Mouse (Mus musculus) C2C12 (cell line): ENCODE measurements at regions not wholly inside any gene's neighbourhood (a gene's known extent, or its start where the extent isn't known, plus 50 kb on each side); places are given as distances from the start of the nearest gene placed in this dataset.
A peak's percentile ranks its signal among the peaks of the same experiment; 100 is the strongest.

ENCODE experiments used
- H3K27me3 ChIP-seq: one replicate; pipeline ENCODE4 v1.6.1; 2011; ENCODE audit not compliant: control insufficient read depth, insufficient read depth, insufficient read length
- H3K36me3 ChIP-seq: one replicate; pipeline ENCODE4 v1.6.1; 2011; ENCODE audit not compliant: control insufficient read depth, insufficient read depth
- H3K4me3 ChIP-seq: one replicate; pipeline ENCODE4 v1.5.1; 2011; ENCODE audit warnings: mild to moderate bottlenecking, control low read depth; ENCODE audit not compliant: poor library complexity, insufficient read depth, severe bottlenecking
- H3K79me2 ChIP-seq: one replicate; pipeline ENCODE4 v1.6.1; 2011; ENCODE audit not compliant: control insufficient read depth, insufficient read depth
- H3K79me3 ChIP-seq: one replicate; pipeline ENCODE4 v1.6.1; 2011; ENCODE audit warnings: low read depth, control low read depth
- H3ac ChIP-seq: one replicate; pipeline ENCODE3; 2011; ENCODE audit warnings: low read depth; ENCODE audit not compliant: control insufficient read depth, insufficient read length
- CEBPB ChIP-seq: IDR thresholded peaks from one replicate; pipeline ENCODE4 v1.6.1; 2011; ENCODE audit warnings: low read depth, mild to moderate bottlenecking, control low read depth, moderate library complexity
- CTCF ChIP-seq: IDR thresholded peaks from one replicate; pipeline ENCODE4 v1.5.1; 2011; ENCODE audit not compliant: control insufficient read depth, insufficient read depth, insufficient read length
- FOSL1 ChIP-seq: IDR thresholded peaks from one replicate; pipeline ENCODE4 v1.8.0; 2011; ENCODE audit warnings: mild to moderate bottlenecking, low read length; ENCODE audit not compliant: poor library complexity, insufficient read depth, severe bottlenecking
- MAX ChIP-seq: IDR thresholded peaks from one replicate; pipeline ENCODE4 v1.6.1; 2011; ENCODE audit warnings: mild to moderate bottlenecking, control low read depth
- MYOD1 ChIP-seq: IDR thresholded peaks from one replicate; pipeline ENCODE4 v1.6.1; 2011; ENCODE audit warnings: low read depth; ENCODE audit not compliant: control insufficient read depth, insufficient read length
- MYOG ChIP-seq: IDR thresholded peaks from one replicate; pipeline ENCODE4 v1.6.1; 2011; ENCODE audit not compliant: control insufficient read depth, insufficient read length; ENCODE audit errors: extremely low read depth
- USF1 ChIP-seq: IDR thresholded peaks from one replicate; pipeline ENCODE4 v1.6.1; 2011; ENCODE audit warnings: low read depth, mild to moderate bottlenecking, control low read depth, moderate library complexity

DNA sequence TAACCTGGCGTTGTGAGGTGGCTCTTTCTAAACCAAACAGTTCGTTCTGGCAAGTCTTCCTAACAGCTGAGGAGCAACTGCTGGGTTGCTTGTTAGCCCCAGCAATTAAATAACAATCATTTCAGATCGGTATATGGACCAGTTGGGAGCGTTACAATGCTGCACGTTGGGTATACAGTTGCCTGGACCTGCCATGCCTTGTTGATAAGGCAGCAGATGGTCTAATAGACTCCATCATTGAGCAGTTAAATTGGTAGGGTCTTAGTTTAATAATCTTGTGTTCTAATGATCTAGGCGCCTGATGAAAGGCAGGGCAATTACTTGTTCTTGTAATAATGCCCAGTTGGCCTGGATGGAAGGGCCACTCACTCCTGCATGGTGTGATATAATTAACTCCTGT lies 150.1 kb upstream of the Eomes start:
- no peak overlapping the region for H3K4me3 ChIP-seq
- H3K79me2 ChIP-seq: no peaks in the 10 kb centered on the region
- no peaks in the 10 kb centered on the region for H3K36me3 ChIP-seq
- no peaks in the 10 kb centered on the region for H3K79me3 ChIP-seq
- TF ChIP-seq USF1 (no peak), CTCF (no peak), MYOD1 (no peak), MAX (no peak), CEBPB (no peak), FOSL1 (no peak), MYOG (no peak)
- peaks cover 4% of the 10 kb centered on the region for H3K27me3 ChIP-seq
- H3ac ChIP-seq: no peak overlapping the region

GRCm38 (mm10) chr9:118341401-118341800 lies 136.6 kb upstream of the Eomes start:
- Histone ChIP-seq H3K79me2 (no peaks in the 10 kb centered on the region), H3ac (no peak overlapping the region), H3K27me3 (peaks cover 7% of the 10 kb centered on the region), H3K4me3 (no peak overlapping the region), H3K36me3 (no peaks in the 10 kb centered on the region), H3K79me3 (no peaks in the 10 kb centered on the region)
- TF ChIP-seq FOSL1 (no peak), MYOD1 (no peak)

- Histone ChIP-seq H3K27me3 (no peaks in the 10 kb centered on the region), H3K79me3 (no peaks in the 10 kb centered on the region), H3K4me3 (no peak overlapping the region), H3K36me3 (no peaks in the 10 kb centered on the region), H3K79me2 (no peaks in the 10 kb centered on the region), H3ac (no peak overlapping the region)
- no peak for TF ChIP-seq FOSL1
- no peak for TF ChIP-seq USF1
- no peak for TF ChIP-seq MYOG
- no peak for TF ChIP-seq CTCF
- TF ChIP-seq MYOD1: no peak
- no peak for TF ChIP-seq CEBPB
- no peak for TF ChIP-seq MAX
Observed at GRCm38 (mm10) chr9:118354911-118355310, 123.1 kb upstream of the Eomes start.

DNA sequence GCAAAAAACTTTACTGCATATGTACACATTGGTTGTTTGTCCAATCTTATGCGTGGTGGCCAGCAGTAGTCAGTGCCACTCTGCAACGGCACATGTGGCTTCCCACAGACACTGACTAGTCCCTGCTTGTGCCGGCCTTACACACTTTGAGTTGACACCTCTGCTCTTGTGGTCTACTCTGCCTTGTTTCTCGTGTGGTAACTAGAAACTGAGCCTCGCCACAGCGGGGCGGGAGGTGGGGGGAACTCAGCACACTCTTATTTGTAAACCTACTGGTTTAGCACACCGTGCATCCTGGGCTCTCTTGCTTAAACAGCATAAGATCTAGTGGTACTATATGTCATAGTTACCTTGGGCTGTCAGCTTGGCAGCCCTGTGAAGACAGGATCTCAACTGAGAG lies 120.6 kb upstream of the Eomes start:
- TF ChIP-seq CEBPB: no peak
- no peak for TF ChIP-seq MAX
- TF ChIP-seq USF1: no peak
- TF ChIP-seq MYOD1: no peak
- TF ChIP-seq FOSL1: no peak
- no peak for TF ChIP-seq CTCF
- no peak for TF ChIP-seq MYOG
- Histone ChIP-seq H3K79me3 (no peaks in the 10 kb centered on the region), H3K27me3 (no peaks in the 10 kb centered on the region), H3K36me3 (no peaks in the 10 kb centered on the region), H3ac (no peak overlapping the region), H3K4me3 (no peak overlapping the region), H3K79me2 (no peaks in the 10 kb centered on the region)

DNA sequence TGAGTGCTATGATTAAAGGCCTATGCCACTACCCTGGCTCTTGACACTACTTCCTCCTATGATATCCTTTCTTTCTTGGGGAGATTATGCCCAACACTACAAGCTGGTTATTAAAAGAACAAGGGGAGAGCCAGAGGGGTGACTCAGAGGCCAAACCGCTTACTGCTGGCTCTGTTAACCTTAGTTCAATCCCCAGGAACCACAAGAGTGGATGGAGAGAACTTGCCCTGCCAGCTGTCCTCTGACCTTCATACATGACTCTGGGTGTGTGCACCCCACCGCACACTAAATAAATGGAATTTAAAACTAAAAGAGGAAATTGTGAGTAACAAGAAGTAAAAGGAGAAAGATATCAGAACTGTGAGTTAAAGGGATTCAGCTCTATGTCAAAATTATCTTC lies 114.1 kb upstream of the Eomes start:
- Histone ChIP-seq H3K79me3 (no peaks in the 10 kb centered on the region), H3ac (no peak overlapping the region), H3K27me3 (no peaks in the 10 kb centered on the region), H3K36me3 (no peaks in the 10 kb centered on the region), H3K79me2 (no peaks in the 10 kb centered on the region), H3K4me3 (no peak overlapping the region)
- TF ChIP-seq CTCF: no peak
- TF ChIP-seq MYOD1: peak; percentile 45

DNA sequence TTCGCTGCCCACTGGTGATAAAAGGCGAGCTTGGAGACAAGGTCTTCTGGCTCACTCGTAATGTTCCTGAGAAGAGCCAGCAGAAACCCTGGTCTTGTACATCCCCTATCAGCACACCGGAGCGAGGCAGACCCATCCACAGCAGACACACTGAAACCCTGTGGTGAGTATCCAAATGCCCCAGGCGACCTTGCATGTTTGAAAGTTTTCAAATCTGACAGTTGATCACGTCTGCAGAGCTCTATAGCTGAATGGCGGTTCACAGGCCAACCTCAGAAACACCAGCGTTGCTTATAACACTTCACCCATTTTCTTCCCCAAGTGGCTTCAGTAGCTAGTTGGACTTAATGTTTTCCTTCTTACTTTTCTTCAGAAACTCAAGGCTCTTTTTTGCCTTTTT lies 112.6 kb upstream of the Eomes start:
- H3K4me3 ChIP-seq: no peak overlapping the region
- H3K27me3 ChIP-seq: no peaks in the 10 kb centered on the region
- H3ac ChIP-seq: no peak overlapping the region
- no peak for TF ChIP-seq CEBPB
- TF ChIP-seq MYOG: no peak
- TF ChIP-seq MAX: no peak
- no peak for TF ChIP-seq USF1
- no peak for TF ChIP-seq FOSL1
- no peak for TF ChIP-seq CTCF
- TF ChIP-seq MYOD1: no peak
- H3K79me2 ChIP-seq: no peaks in the 10 kb centered on the region
- H3K36me3 ChIP-seq: no peaks in the 10 kb centered on the region
- no peaks in the 10 kb centered on the region for H3K79me3 ChIP-seq

DNA sequence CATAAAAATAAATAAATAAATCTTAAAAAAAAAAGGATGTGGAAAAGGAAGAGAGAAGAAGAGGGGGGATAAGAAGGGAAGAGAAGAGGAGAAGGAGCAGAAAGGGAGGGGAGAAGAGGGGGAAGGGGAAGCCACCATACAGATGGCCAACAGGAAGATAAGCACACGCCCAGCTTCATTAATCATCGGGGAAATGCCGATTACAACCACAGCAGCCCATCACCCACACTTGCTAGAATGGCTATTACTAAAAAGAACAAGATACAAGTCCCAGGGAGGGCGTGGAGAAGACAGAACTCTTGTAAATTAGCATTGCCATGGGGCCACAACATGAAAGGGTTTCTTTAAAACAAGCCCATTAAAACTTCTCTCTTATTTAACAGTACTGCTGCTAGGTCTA lies 110.7 kb upstream of the Eomes start:
- no peaks in the 10 kb centered on the region for H3K36me3 ChIP-seq
- H3ac ChIP-seq: no peak overlapping the region
- no peaks in the 10 kb centered on the region for H3K27me3 ChIP-seq
- H3K79me2 ChIP-seq: no peaks in the 10 kb centered on the region
- H3K79me3 ChIP-seq: no peaks in the 10 kb centered on the region
- H3K4me3 ChIP-seq: no peak overlapping the region
- TF ChIP-seq CTCF: no peak
- no peak for TF ChIP-seq USF1
- no peak for TF ChIP-seq FOSL1
- TF ChIP-seq MYOD1: no peak
- TF ChIP-seq MYOG: no peak
- TF ChIP-seq MAX: no peak
- no peak for TF ChIP-seq CEBPB
